Mouse (Mus musculus) heart, adult 2 months (tissue): ENCODE measurements at regions not wholly inside any gene's neighbourhood (a gene's known extent, or its start where the extent isn't known, plus 50 kb on each side); places are given as distances from the start of the nearest gene placed in this dataset.

ENCODE experiments used
- CTCF ChIP-seq: fragments of 200-600 bp; IDR thresholded peaks from 2 replicates; pipeline ENCODE4 v1.8.1; 2022; ENCODE audit warnings: antibody characterized with exemption, mild to moderate bottlenecking, moderate library complexity
- EP300 ChIP-seq: fragments of 200-500 bp; IDR thresholded peaks from 2 replicates; pipeline ENCODE4 v1.6.1; 2011; ENCODE audit warnings: low read depth, low read length, control low read depth; ENCODE audit not compliant: insufficient read depth
- POLR2A ChIP-seq: fragments of 200-500 bp; IDR thresholded peaks from 2 replicates; pipeline ENCODE4 v1.6.1; 2011; ENCODE audit warnings: mild to moderate bottlenecking, low read depth, low read length, control low read depth; ENCODE audit not compliant: insufficient read depth

DNA sequence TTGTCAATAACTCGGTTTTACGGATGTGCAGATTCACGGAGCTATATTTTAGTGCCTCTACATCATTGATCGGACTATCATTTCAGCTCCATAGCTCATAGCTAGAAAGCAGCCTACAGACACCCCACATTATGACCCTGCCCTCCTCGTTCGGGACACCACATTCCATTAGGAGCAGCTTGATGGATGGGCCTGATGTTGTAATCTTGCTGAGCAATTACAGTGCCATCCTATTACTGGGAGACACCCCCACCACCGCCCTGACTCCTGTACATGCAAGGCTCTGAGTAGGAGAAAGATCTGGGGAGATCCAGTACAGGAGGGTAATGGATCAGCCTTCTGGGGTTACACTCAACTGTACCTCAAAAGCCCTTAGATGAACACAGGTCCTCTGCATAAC, 120.2 kb downstream of the 2410131K14Rik start:
- TF ChIP-seq CTCF: no peak
- TF ChIP-seq POLR2A: no peak
- no peak for TF ChIP-seq EP300
